Comparison of ENCODE assay signal across 18 mouse cellular contexts in genomic region chr11:114031491-114031890, GRCm38 (mm10). TPM values are rescaled to one million over a fixed set of nuclear protein-coding genes. Genes with fewer than 3 reads are reported as not detected.
DNase-seq lines count a peak whose midpoint lies in the region; ATAC-seq and TF ChIP-seq lines count a peak whose summit lies in the region.
"Had no signal": no experiment of that assay in that cellular context is flagged by ENCODE, and none has a peak within 500 bp of the region (broad histone marks: within the 10 kb centered on the region; RNA-seq: fewer than 3 reads in every experiment).

No protein-coding gene starts in this region.

- no peak overlapping the region for H3K4me3 ChIP-seq in hindbrain, embryonic 16.5 days (ENCODE audit: low read length)
- H3K4me3 ChIP-seq in hindbrain, embryonic 12.5 days, result no peak overlapping the region
- no peak overlapping the region for H3K4me3 ChIP-seq in neural tube, embryonic 15.5 days (replicated peaks)
- H3K4me3 ChIP-seq in limb, embryonic 14.5 days (replicated peaks; ENCODE audit: low read length), result no peak overlapping the region
- H3K4me3 ChIP-seq in stomach, embryonic 16.5 days (replicated peaks; ENCODE audit: low read length), result no peak overlapping the region
- no peak overlapping the region for H3K4me3 ChIP-seq in intestine, embryonic 16.5 days (ENCODE audit: low read length)
- H3K4me3 ChIP-seq: forebrain, embryonic 12.5 days; heart, adult 2 months; heart, embryonic 12.5 days; hindbrain, embryonic 10.5 days had no signal

- no peaks in the 10 kb centered on the region for H3K36me3 ChIP-seq in hindbrain, embryonic 16.5 days (ENCODE audit: control insufficient read depth, insufficient read depth, low read length)
- H3K36me3 ChIP-seq in hindbrain, embryonic 12.5 days, result no peaks in the 10 kb centered on the region
- no peaks in the 10 kb centered on the region for H3K36me3 ChIP-seq in neural tube, embryonic 15.5 days
- no peaks in the 10 kb centered on the region for H3K36me3 ChIP-seq in limb, embryonic 14.5 days (ENCODE audit: control insufficient read depth, insufficient read depth, low read length)
- no peaks in the 10 kb centered on the region for H3K36me3 ChIP-seq in stomach, embryonic 16.5 days (ENCODE audit: control insufficient read depth, insufficient read depth, low read length)
- no peaks in the 10 kb centered on the region for H3K36me3 ChIP-seq in intestine, embryonic 16.5 days (ENCODE audit: control insufficient read depth, insufficient read depth, low read length)
- H3K36me3 ChIP-seq: forebrain, embryonic 12.5 days; heart, embryonic 12.5 days; hindbrain, embryonic 10.5 days had no signal

- H3K9ac ChIP-seq in hindbrain, embryonic 16.5 days (ENCODE audit: low read depth, low read length), result no peak overlapping the region
- H3K9ac ChIP-seq in hindbrain, embryonic 12.5 days, result no peak overlapping the region
- no peak overlapping the region for H3K9ac ChIP-seq in neural tube, embryonic 15.5 days (replicated peaks)
- peak overlapping the region; percentile 29; the same call in 1 of the 2 replicates for H3K9ac ChIP-seq in limb, embryonic 14.5 days (ENCODE audit: low read depth, low read length, severe bottlenecking)
- H3K9ac ChIP-seq in stomach, embryonic 16.5 days (ENCODE audit: low read length), result no peak overlapping the region
- H3K9ac ChIP-seq in intestine, embryonic 16.5 days (ENCODE audit: low read depth, low read length), result no peak overlapping the region
- H3K9ac ChIP-seq: forebrain, embryonic 12.5 days; heart, embryonic 12.5 days had no signal

- WGBS in hindbrain, embryonic 16.5 days, result 91% methylated on average over 10 of the region's 10 CpGs
- 88% methylated on average over 10 of the region's 10 CpGs for WGBS in hindbrain, embryonic 12.5 days
- 85% methylated on average over 10 of the region's 10 CpGs for WGBS in neural tube, embryonic 15.5 days
- 75% methylated on average over 10 of the region's 10 CpGs for WGBS in limb, embryonic 14.5 days
- WGBS in stomach, embryonic 16.5 days, result 71% methylated on average over 10 of the region's 10 CpGs
- WGBS in intestine, embryonic 16.5 days, result 82% methylated on average over 10 of the region's 10 CpGs

- H3K27ac ChIP-seq in hindbrain, embryonic 16.5 days (ENCODE audit: low read depth, low read length), result no peak overlapping the region
- H3K27ac ChIP-seq in hindbrain, embryonic 12.5 days, result no peak overlapping the region
- no peak overlapping the region for H3K27ac ChIP-seq in neural tube, embryonic 15.5 days (replicated peaks)
- H3K27ac ChIP-seq in limb, embryonic 14.5 days (replicated peaks; ENCODE audit: low read depth, low read length), result no peak overlapping the region; the same call in 1 of the 2 replicates
- no peak overlapping the region for H3K27ac ChIP-seq in stomach, embryonic 16.5 days (ENCODE audit: low read length)
- no peak overlapping the region for H3K27ac ChIP-seq in intestine, embryonic 16.5 days (ENCODE audit: low read length)
- H3K27ac ChIP-seq: forebrain, embryonic 12.5 days; heart, adult 2 months; hindbrain, embryonic 10.5 days had no signal

- no peak for DNase-seq in neural tube, embryonic 10.5 days (ENCODE audit: extremely low spot score, low spot score)
- DNase-seq in limb, embryonic 14.5 days (ENCODE audit: low spot score), result peak; percentile 45
- DNase-seq in urinary bladder, postnatal 10 days (ENCODE audit: low spot score), result no peak
- DNase-seq: adrenal gland, adult 2 months; adrenal gland, postnatal 25 days; cerebellum, adult 18-20 months; cerebellum, adult 9-11 months; cerebellum, postnatal 36 days; heart, adult 2 months had no signal

- peaks cover 4% of the 10 kb centered on the region; the same call in 1 of the 2 replicates for H3K4me1 ChIP-seq in hindbrain, embryonic 16.5 days (ENCODE audit: control insufficient read depth, insufficient read depth, low read depth, low read length)
- H3K4me1 ChIP-seq in hindbrain, embryonic 12.5 days, result peaks cover 29% of the 10 kb centered on the region
- H3K4me1 ChIP-seq in neural tube, embryonic 15.5 days, result peaks cover 20% of the 10 kb centered on the region
- H3K4me1 ChIP-seq in limb, embryonic 14.5 days (ENCODE audit: control insufficient read depth, insufficient read depth, low read length), result peaks cover 19% of the 10 kb centered on the region
- H3K4me1 ChIP-seq in stomach, embryonic 16.5 days (ENCODE audit: control insufficient read depth, insufficient read depth, low read length), result peaks cover 24% of the 10 kb centered on the region; the same call in 1 of the 2 replicates
- peaks cover 16% of the 10 kb centered on the region for H3K4me1 ChIP-seq in intestine, embryonic 16.5 days (ENCODE audit: control insufficient read depth, insufficient read depth, low read length)

- no peak for TF ChIP-seq POLR2A in limb, embryonic 14.5 days (IDR thresholded peaks at IDR 0.05; ENCODE audit: borderline replicate concordance, extremely low read depth, insufficient read depth, insufficient read length)

- H3K4me2 ChIP-seq in hindbrain, embryonic 16.5 days (ENCODE audit: low read length), result no peak overlapping the region
- no peak overlapping the region for H3K4me2 ChIP-seq in hindbrain, embryonic 12.5 days (replicated peaks)
- H3K4me2 ChIP-seq in neural tube, embryonic 15.5 days, result no peak overlapping the region
- no peak overlapping the region for H3K4me2 ChIP-seq in limb, embryonic 14.5 days (replicated peaks; ENCODE audit: low read depth, low read length, severe bottlenecking)
- H3K4me2 ChIP-seq in stomach, embryonic 16.5 days (ENCODE audit: low read depth, low read length), result no peak overlapping the region
- H3K4me2 ChIP-seq in intestine, embryonic 16.5 days (ENCODE audit: low read depth, low read length), result no peak overlapping the region
- H3K4me2 ChIP-seq: forebrain, embryonic 12.5 days; heart, embryonic 12.5 days had no signal

- no peaks in the 10 kb centered on the region for H3K27me3 ChIP-seq in hindbrain, embryonic 16.5 days (replicated peaks; ENCODE audit: control insufficient read depth, insufficient read depth, low read length)
- H3K27me3 ChIP-seq in hindbrain, embryonic 12.5 days, result no peaks in the 10 kb centered on the region
- no peaks in the 10 kb centered on the region for H3K27me3 ChIP-seq in neural tube, embryonic 15.5 days (replicated peaks)
- no peaks in the 10 kb centered on the region for H3K27me3 ChIP-seq in limb, embryonic 14.5 days (ENCODE audit: control insufficient read depth, insufficient read depth, low read length)
- no peaks in the 10 kb centered on the region for H3K27me3 ChIP-seq in stomach, embryonic 16.5 days (ENCODE audit: control insufficient read depth, insufficient read depth, low read length)
- no peaks in the 10 kb centered on the region for H3K27me3 ChIP-seq in intestine, embryonic 16.5 days (replicated peaks; ENCODE audit: control insufficient read depth, insufficient read depth, low read length)
- H3K27me3 ChIP-seq: heart, embryonic 12.5 days had no signal

- H3K9me3 ChIP-seq in hindbrain, embryonic 16.5 days (ENCODE audit: control insufficient read depth, low read length), result no peaks in the 10 kb centered on the region
- H3K9me3 ChIP-seq in hindbrain, embryonic 12.5 days (replicated peaks), result no peaks in the 10 kb centered on the region
- H3K9me3 ChIP-seq in neural tube, embryonic 15.5 days (replicated peaks), result no peaks in the 10 kb centered on the region
- no peaks in the 10 kb centered on the region for H3K9me3 ChIP-seq in limb, embryonic 14.5 days (ENCODE audit: control insufficient read depth, low read length)
- no peaks in the 10 kb centered on the region for H3K9me3 ChIP-seq in stomach, embryonic 16.5 days (replicated peaks; ENCODE audit: control insufficient read depth, low read length)
- H3K9me3 ChIP-seq in intestine, embryonic 16.5 days (ENCODE audit: control insufficient read depth, low read length), result no peaks in the 10 kb centered on the region
- H3K9me3 ChIP-seq: forebrain, embryonic 12.5 days; heart, embryonic 12.5 days; hindbrain, embryonic 10.5 days had no signal

- peak; percentile 50; the same call in 1 of the 2 replicates for ATAC-seq in hindbrain, embryonic 16.5 days
- no peak for ATAC-seq in hindbrain, embryonic 12.5 days (ENCODE audit: low FRiP score)
- 0 out of 2 replicates have a peak, but pooled peaks have one; percentile 12 for ATAC-seq in neural tube, embryonic 15.5 days (ENCODE audit: low FRiP score)
- ATAC-seq in limb, embryonic 14.5 days (ENCODE audit: low FRiP score, low read depth), result peak; percentile 49; the same call in 1 of the 2 replicates
- ATAC-seq in stomach, embryonic 16.5 days (ENCODE audit: insufficient read depth, low FRiP score), result peak; percentile 37; the same call in 1 of the 2 replicates
- ATAC-seq in intestine, embryonic 16.5 days, result no peak
- ATAC-seq: inflammation-experienced regulatory T-cells, adult 6 months had no signal

RNA-seq across cellular contexts. Expression of gene Sdk2, which starts 35.4 kb away (rescaled TPM):
- 3.3 and 3.6 TPM in 2 replicates for polyA plus RNA-seq in hindbrain, embryonic 16.5 days (2015; fragmentation: Nextera tagmentation; extraction: Ambion mirVana)
- 6.4 and 7.1 TPM in 2 replicates for polyA plus RNA-seq in hindbrain, embryonic 12.5 days (2016; fragmentation: Nextera tagmentation; extraction: Ambion mirVana)
- polyA plus RNA-seq in neural tube, embryonic 15.5 days (2015; fragmentation: Nextera tagmentation; extraction: Ambion mirVana), result 3.7 and 4.6 TPM in 2 replicates
- polyA plus RNA-seq in limb, embryonic 14.5 days (2012; rRNA removed), result 11.6 and 13.3 TPM in 2 replicates
- 7.4 and 8.0 TPM in 2 replicates for polyA plus RNA-seq in limb, embryonic 14.5 days (2014; fragmentation: Nextera tagmentation; extraction: Ambion mirVana)
- 2.0 and 2.5 TPM in 2 replicates for polyA plus RNA-seq in stomach, embryonic 16.5 days (2015; fragmentation: Nextera tagmentation; extraction: Ambion mirVana)
- 1.4 and 1.5 TPM in 2 replicates for polyA plus RNA-seq in intestine, embryonic 16.5 days (2015; fragmentation: Nextera tagmentation; extraction: Ambion mirVana)

Comparison
In these comparisons a context has a peak if more than half of its experiments do, and no peak if none do; other contexts are left out.
1. ATAC-seq: peak in hindbrain, embryonic 16.5 days (single experiment), neural tube, embryonic 15.5 days (single experiment), limb, embryonic 14.5 days (single experiment) and stomach, embryonic 16.5 days (single experiment); none in hindbrain, embryonic 12.5 days (single experiment) and intestine, embryonic 16.5 days (single experiment).